Comparison of ENCODE assay signal across 15 mouse cellular contexts in genomic region chr4:98593961-98594360, GRCm38 (mm10).
DNase-seq lines count a peak whose midpoint lies in the region; ATAC-seq and TF ChIP-seq lines count a peak whose summit lies in the region.
"Had no signal": no experiment of that assay in that cellular context is flagged by ENCODE, and none has a peak within 500 bp of the region (broad histone marks: within the 10 kb centered on the region; RNA-seq: fewer than 3 reads in every experiment).

No protein-coding gene starts in this region.

- no peak; the same call in 1 of the 2 replicates for ATAC-seq in kidney, postnatal 0 days (replicated peaks; ENCODE audit: low FRiP score, low read depth)
- no peak for ATAC-seq in intestine, postnatal 0 days
- ATAC-seq: liver, postnatal 0 days had no signal

- H3K4me1 ChIP-seq in kidney, postnatal 0 days (replicated peaks; ENCODE audit: insufficient read depth, low read length), result no peaks in the 10 kb centered on the region
- no peaks in the 10 kb centered on the region for H3K4me1 ChIP-seq in intestine, postnatal 0 days (replicated peaks; ENCODE audit: control insufficient read depth, insufficient read depth, low read length)

- H3K4me3 ChIP-seq in kidney, postnatal 0 days (replicated peaks; ENCODE audit: low read depth, low read length), result no peak overlapping the region
- H3K4me3 ChIP-seq in intestine, postnatal 0 days (ENCODE audit: low read depth, low read length), result no peak overlapping the region
- H3K4me3 ChIP-seq: limb, embryonic 13.5 days; neural tube, embryonic 12.5 days had no signal

- H3K9me3 ChIP-seq in kidney, postnatal 0 days (replicated peaks; ENCODE audit: low read length), result no peaks in the 10 kb centered on the region
- H3K9me3 ChIP-seq in intestine, postnatal 0 days (ENCODE audit: control insufficient read depth), result no peaks in the 10 kb centered on the region
- H3K9me3 ChIP-seq: limb, embryonic 13.5 days; neural tube, embryonic 12.5 days had no signal

- no peak for TF ChIP-seq CTCF in kidney, postnatal 0 days (IDR thresholded peaks at IDR 0.05; ENCODE audit: low read depth)
- no peak for TF ChIP-seq CTCF in intestine, postnatal 0 days (IDR thresholded peaks at IDR 0.05; ENCODE audit: low read depth)

- H3K27me3 ChIP-seq in kidney, postnatal 0 days (ENCODE audit: insufficient read depth, low read length), result no peaks in the 10 kb centered on the region
- no peaks in the 10 kb centered on the region for H3K27me3 ChIP-seq in intestine, postnatal 0 days (replicated peaks; ENCODE audit: control insufficient read depth, insufficient read depth, low read length)
- H3K27me3 ChIP-seq: limb, embryonic 13.5 days; neural tube, embryonic 12.5 days had no signal

- no peak overlapping the region for H3K9ac ChIP-seq in kidney, postnatal 0 days (ENCODE audit: low read depth, low read length)
- H3K9ac ChIP-seq in intestine, postnatal 0 days (ENCODE audit: low read depth, low read length), result no peak overlapping the region
- H3K9ac ChIP-seq: limb, embryonic 13.5 days; liver, postnatal 0 days; neural tube, embryonic 12.5 days had no signal

- WGBS in kidney, postnatal 0 days, result 44% methylated on average over 1 of the region's 1 CpGs
- WGBS in intestine, postnatal 0 days, result 93% methylated on average over 1 of the region's 1 CpGs

- H3K4me2 ChIP-seq in kidney, postnatal 0 days (ENCODE audit: low read length), result no peak overlapping the region
- no peak overlapping the region for H3K4me2 ChIP-seq in intestine, postnatal 0 days (replicated peaks; ENCODE audit: low read depth)
- H3K4me2 ChIP-seq: limb, embryonic 13.5 days; neural tube, embryonic 12.5 days had no signal

- no peak overlapping the region for H3K27ac ChIP-seq in kidney, postnatal 0 days
- H3K27ac ChIP-seq in intestine, postnatal 0 days (ENCODE audit: low read depth, low read length), result no peak overlapping the region
- H3K27ac ChIP-seq: limb, embryonic 13.5 days; neural tube, embryonic 12.5 days had no signal

- peak; percentile 64 for DNase-seq in cerebellum, adult 9-10 months
- DNase-seq in cerebellum, postnatal 4 days (ENCODE audit: low spot score in 2 of 2), result no peak
- peak; percentile 25 for DNase-seq in kidney, postnatal 0 days (ENCODE audit: low spot score)
- DNase-seq in kidney, adult 18-20 months, result no peak
- peak; percentile 25 for DNase-seq in testis, postnatal 14 days (ENCODE audit: low spot score)
- no peak for DNase-seq in testis, postnatal 10 days (ENCODE audit: low spot score)
- peak; percentile 80 for DNase-seq in telencephalon, adult 2 months (ENCODE audit: low read depth, low spot score)
- DNase-seq: embryo, embryonic 11 days; heart, postnatal 14 days; kidney, postnatal 4 days; liver, postnatal 0 days; thymus, adult 18-20 months had no signal

- H3K36me3 ChIP-seq in kidney, postnatal 0 days (ENCODE audit: insufficient read depth, low read length), result no peaks in the 10 kb centered on the region
- peaks cover 5% of the 10 kb centered on the region; the same call in 1 of the 2 replicates for H3K36me3 ChIP-seq in intestine, postnatal 0 days (ENCODE audit: control insufficient read depth, insufficient read depth)
- H3K36me3 ChIP-seq: limb, embryonic 13.5 days; neural tube, embryonic 12.5 days had no signal

Comparison
In these comparisons a context has a peak if more than half of its experiments do, and no peak if none do; other contexts are left out.
1. DNase-seq: peak in cerebellum, adult 9-10 months (single experiment), kidney, postnatal 0 days (single experiment), testis, postnatal 14 days (single experiment) and telencephalon, adult 2 months (single experiment); none in cerebellum, postnatal 4 days (0 of 2), kidney, adult 18-20 months (single experiment) and testis, postnatal 10 days (single experiment).